ENCODE assay signal across 10 mouse cellular contexts in genomic region chrX:12544417-12544816, GRCm38 (mm10).
"Had no signal": no experiment of that assay in that cellular context is flagged by ENCODE, and none has a peak within 500 bp of the region (broad histone marks: within the 10 kb centered on the region; RNA-seq: fewer than 3 reads in every experiment).

No protein-coding gene starts in this region.

- H3K36me3 ChIP-seq: limb, embryonic 10.5 days; liver, embryonic 12.5 days; midbrain, embryonic 10.5 days; neural tube, embryonic 13.5 days had no signal

- H3K4me2 ChIP-seq: liver, embryonic 12.5 days; neural tube, embryonic 13.5 days had no signal

- H3K9me3 ChIP-seq: limb, embryonic 10.5 days; liver, embryonic 12.5 days; midbrain, embryonic 10.5 days; neural tube, embryonic 13.5 days had no signal

- H3K4me1 ChIP-seq: limb, embryonic 10.5 days; midbrain, embryonic 10.5 days; neural tube, embryonic 13.5 days had no signal

- H3K9ac ChIP-seq: liver, embryonic 12.5 days; liver, postnatal 0 days; neural tube, embryonic 13.5 days had no signal

- ATAC-seq: liver, embryonic 12.5 days; liver, postnatal 0 days; lung, postnatal 0 days had no signal

- H3K27ac ChIP-seq: limb, embryonic 10.5 days; liver, embryonic 12.5 days; midbrain, embryonic 10.5 days; neural tube, embryonic 13.5 days had no signal

- H3K27me3 ChIP-seq: liver, embryonic 12.5 days; neural tube, embryonic 13.5 days had no signal

- DNase-seq: kidney, adult 2 months; liver, postnatal 0 days; midbrain, embryonic 14.5 days; retina, postnatal 1 day; thymus, postnatal 36 days had no signal

- H3K4me3 ChIP-seq: limb, embryonic 10.5 days; liver, embryonic 12.5 days; midbrain, embryonic 10.5 days; neural tube, embryonic 13.5 days had no signal
